Mouse (Mus musculus) thymus, postnatal 36 days (tissue): ENCODE data around the gene Gm39115.

Source experiments
- DNase-seq, 2 experiments: peaks; one replicate each; pipeline ENCODE4 v3.0.0; 2022; ENCODE audit warnings: mixed read lengths in 2 of 2

The Gm39115 gene

DNA sequence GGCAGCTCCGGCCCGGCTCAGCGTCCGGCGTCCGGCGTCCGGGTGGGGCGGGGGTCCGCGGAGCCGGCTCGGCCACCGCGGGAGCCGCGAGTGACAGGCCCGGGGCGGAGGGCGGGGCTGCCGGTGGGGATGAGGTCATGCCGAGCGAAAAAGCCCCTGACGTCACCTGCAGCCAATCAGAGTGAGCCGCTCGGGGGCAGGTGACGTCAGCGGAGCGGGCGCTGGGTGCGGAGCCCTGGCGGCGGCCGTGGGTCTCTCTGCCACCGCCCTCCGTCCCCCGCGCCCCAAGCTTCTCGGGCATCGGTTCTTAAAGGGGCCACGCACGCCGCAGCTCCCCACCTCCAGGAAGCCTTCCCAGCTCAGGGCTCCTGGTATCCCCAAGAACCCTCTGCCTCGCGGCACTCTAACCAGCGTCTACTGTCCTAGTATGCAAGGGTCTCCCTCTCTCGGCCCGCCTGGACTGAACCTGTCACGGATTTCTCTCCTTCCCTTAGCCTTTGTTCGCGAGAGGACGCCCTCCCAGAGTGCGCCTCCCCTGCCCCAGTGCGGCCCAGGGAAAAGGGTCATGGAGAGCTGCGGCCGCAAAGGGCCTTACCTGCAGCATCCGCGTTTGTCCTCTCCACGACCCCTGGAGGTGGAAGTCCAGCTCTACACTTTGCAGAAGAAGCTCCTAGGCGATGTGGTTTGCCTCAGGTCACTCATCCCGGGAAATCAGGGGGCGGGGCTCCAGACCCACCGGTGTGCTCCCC, 40.5 kb downstream of the Gm39115 start, which contains the start of gene Dusp8:
Gene Dusp8 (minus strand): TSS at position 661 of the 749 bp plus-strand sequence.
- peak; percentile 85 for DNase-seq

DNA sequence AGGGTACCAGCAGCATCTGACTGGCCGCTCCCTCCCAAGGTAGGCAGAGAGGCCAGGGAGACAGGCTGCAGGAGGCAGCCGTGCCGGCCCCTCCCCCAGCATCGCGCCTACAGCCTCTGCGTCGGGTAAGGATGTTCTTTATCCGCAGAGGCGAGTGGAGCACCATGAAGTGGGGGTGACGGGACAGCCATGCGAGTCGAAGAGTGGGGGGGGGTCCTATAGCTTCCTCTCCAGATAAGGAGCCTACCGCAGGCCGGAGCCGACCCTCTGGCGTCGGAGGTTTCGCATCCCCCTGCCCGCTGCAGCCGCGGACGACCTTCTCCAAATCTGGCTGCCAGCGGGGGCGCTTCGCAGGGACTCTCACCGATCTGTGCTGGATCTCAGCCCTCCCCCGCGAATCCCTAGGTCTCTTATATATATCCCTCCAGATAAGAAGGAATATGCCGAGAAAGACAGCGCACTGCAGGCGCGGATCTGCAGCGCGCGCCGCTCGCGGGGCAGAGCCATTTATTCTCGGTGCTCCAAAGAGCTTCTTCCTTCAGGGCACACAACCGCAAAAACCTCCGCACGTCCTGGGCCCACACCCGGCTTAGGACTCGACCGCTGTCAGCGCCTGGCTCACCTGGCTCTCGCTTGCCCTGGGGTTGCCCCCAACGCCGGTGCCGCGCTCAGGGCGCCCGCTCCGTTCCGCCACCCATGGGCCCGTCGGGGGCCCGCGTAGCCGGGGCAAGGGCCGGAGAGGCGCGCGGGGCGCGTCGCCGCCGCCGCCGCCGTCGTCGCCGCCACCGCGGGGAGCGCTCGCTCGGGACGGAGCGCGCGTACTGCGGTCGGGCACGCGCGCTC, 41.3 kb downstream of the Gm39115 start:
- peak; percentile 8 to 23 for DNase-seq

DNA sequence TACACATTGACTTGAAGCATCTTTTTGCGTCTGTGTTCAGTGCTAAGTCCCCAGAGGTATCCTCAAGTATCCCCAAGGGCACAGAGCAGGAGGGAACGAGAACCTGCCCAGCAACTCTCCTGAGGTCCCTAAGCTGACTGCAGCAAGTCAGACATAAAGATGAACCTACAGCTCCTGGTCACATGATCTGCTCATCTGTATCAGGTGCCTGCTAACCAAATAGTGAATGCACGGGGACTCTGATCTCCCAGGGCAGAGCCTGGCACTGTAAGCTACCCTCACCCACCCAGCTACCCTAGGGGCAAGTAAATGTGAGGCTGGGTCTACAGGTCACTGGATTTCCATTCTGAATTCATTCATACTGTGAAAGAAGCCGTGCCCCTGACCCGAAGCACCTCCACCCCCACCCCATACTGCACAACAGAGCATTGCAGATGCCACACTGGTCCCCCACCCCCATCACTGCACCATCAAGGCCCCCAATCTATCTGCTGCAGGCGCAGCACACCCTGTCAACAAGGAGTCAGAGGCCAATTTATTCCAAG, 42.1 kb downstream of the Gm39115 start:
- DNase-seq, result no peak

DNA sequence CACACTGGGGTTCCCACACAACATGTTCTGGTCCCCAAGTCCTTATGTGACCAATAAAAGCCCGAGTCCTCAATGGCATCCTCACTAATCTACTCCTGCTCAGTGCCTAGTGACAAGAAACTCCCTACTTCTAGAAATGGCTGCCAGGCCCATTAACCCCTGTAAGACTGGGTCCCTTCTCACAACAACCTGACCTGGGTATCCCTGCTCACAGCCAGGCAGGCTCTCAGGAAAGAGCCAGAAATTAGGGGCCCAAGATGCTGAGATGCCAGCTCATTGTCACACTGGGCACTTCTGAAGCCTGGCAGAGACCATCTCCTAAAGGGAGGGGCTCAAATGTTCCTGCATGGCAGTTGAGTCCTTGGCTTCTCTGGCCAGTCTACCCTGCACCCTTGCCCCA, 42.8 kb downstream of the Gm39115 start:
- DNase-seq, result no peak

DNA sequence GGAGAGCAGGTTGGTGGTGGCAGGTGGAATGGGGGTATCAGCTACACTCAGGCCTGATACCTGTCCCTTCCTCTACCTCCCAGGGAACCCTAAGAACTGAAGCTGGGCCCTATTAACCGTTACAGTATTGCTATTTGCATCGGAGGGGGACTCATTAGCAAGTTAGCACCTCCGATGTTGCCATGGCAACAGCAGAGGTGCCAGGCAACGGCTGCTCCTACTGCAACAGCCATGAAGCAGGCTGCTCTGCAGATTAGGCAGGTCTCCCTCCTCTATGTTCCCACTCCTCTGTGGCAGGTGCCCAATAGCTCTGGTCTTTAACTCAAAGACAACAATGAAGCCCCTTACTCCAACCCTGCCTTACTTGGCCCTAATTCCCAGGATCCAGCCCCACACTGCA, 44.0 kb downstream of the Gm39115 start:
- DNase-seq, result no peak

DNA sequence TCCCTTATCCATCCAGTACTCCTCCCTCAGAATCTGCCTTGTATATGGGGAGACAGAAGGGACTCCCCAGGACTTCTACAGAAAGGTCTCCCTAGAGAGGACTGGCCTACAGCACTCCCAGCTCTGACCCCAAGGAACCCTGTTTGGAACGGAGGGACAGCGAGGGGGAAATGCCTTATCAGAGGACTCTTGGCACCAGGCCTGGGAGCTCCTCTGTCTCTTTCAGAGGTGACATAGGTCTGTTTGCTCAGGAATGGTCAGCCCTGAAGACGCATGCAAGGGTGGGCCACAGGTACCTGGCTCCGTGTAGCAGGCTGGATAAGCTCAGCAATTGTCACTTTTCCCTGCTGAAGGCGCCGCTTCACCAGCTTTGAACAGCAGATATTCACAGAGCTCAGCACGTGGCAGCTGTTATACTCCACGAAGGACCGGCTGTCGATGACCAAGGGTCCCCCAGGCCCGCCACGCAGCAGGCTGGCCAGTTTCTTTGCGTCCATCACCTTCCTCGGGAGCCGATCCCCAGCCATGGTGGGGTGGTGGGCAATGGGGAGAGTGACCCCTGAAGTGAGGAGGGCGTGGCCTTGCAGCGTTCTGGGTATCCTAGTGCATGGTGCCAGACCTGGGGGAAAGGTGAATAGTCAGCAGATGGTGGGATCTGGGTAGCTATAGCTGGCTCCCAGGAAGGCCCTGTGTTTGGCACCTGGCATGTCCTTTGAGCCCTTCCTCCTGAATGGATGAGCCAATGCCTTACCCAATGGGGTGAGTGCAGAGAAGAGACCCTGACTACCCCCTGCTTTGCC, 46.0 kb downstream of the Gm39115 start:
- DNase-seq, result no peak

DNA sequence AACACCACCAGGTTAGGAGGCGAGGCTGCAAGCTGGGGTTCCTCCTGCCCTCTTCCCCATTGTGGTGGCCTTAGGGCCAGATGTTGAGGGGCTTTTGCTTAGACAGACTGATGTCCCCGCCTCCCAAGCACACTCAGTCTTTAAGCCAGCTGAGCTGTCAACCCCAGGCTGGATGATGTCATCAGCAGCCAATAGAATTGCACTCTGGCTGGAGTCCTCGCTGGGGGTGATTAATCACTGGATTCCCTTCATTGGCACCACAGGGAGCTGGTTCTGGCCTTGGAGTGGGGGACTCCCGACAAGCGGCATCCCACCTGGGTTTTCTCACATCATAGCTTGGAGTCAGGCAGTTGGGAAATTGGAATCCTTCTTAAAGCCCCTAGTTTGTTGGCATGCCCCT, 46.9 kb downstream of the Gm39115 start:
- DNase-seq, result no peak

DNA sequence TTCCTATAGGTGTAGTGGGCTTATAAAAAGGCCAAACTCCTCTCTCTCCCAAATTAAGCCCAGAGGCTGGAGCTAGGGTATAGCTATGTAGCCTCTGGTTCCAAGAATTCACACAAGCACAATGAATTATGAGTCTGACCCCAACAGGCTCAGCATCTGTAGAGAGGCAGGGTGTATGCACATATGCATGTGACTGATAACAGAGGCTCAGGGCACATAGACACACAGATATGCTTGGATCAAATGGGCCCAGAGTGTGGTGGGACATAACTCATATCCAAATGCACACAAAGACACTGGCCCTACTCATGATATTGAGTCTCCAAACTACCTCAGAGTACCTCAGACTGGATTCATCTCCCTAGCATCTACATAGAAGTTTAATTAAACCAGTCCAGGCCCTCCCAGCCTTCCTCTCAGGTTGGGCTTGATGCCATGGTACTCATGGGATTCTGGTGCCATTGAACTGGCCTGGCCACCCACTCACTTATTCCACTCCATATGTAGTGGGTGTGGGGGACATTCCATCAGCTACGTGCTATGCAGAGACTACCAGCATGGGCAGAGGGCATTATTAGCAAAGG, 48.7 kb downstream of the Gm39115 start:
- DNase-seq, result no peak

DNA sequence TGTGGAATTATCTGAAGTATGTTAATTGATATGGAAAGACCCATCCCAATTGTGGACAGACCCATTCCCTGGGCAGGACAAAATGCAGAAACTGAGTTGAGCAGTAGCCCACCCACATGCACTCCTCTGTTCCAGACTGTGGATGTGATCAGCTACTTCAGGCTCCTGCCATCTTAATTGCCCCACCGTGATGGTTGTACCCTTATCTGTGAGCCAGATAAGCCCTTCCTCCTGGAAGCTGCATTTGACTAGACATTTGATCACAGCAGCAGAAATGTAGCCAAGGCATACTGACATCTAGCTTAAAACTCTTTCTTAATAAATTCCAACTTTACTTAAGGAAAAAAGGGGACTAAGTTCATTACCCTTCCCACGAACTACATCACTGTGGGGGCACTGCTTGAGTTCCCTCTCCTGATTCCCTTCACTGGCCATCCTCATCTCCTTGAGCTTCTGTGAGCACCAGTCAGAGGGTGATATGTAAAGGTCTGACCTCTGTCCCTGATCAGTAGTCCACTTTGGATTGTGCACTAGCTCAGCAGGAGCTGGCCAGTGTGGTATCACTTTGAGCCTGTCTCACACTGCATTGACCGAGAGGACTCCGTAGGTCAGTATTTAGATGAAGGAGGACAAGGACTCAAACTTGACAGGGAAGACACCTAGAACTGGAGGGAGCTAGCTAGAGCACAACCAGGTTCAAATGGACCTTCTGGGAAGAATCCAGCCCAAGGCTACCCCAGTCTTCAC, 49.5 kb downstream of the Gm39115 start:
- DNase-seq, result no peak
